Mouse (Mus musculus) limb, embryonic 11.5 days (tissue): ENCODE results near the gene Mrpl12. TPM values are rescaled to one million over a fixed set of nuclear protein-coding genes. Genes with fewer than 3 reads are reported as not detected.

Source experiments
- ATAC-seq: fragments of 200-750 bp; cut with Nextera tagmentation; 2 replicates; pipeline ENCODE4 v1.8.0; 2017; ENCODE audit warnings: low read depth; ENCODE audit not compliant: insufficient number of reproducible peaks, low FRiP score, low TSS enrichment
- DNase-seq: peaks from one replicate; pipeline ENCODE4 v3.0.0-alpha.2; 2015; ENCODE audit warnings: low spot score
- H3K27ac ChIP-seq: fragments of 300-500 bp; sonication (generic); replicated peaks from 2 replicates; pipeline ENCODE4 v1.5.1; 2014; ENCODE audit warnings: low read depth, mild to moderate bottlenecking, low read length
- H3K27me3 ChIP-seq: fragments of 300-500 bp; sonication (generic); 2 replicates; pipeline ENCODE4 v1.6.1; 2014; ENCODE audit warnings: mild to moderate bottlenecking, low read length, mixed read lengths; ENCODE audit not compliant: control insufficient read depth, insufficient read depth
- H3K36me3 ChIP-seq: fragments of 300-500 bp; sonication (generic); 2 replicates; pipeline ENCODE4 v1.6.1; 2014; ENCODE audit warnings: mild to moderate bottlenecking, low read length, moderate library complexity, mixed read lengths; ENCODE audit not compliant: control insufficient read depth, insufficient read depth
- H3K4me1 ChIP-seq: fragments of 300-500 bp; sonication (generic); 2 replicates; pipeline ENCODE4 v1.6.1; 2014; ENCODE audit warnings: low read length, mixed read lengths; ENCODE audit not compliant: control insufficient read depth, insufficient read depth
- H3K4me2 ChIP-seq: fragments of 300-500 bp; sonication (generic); 2 replicates; pipeline ENCODE4 v1.6.1; 2014; ENCODE audit warnings: low read depth, mild to moderate bottlenecking, moderate library complexity; ENCODE audit not compliant: severe bottlenecking
- H3K4me3 ChIP-seq: fragments of 300-500 bp; sonication (generic); 2 replicates; pipeline ENCODE4 v1.5.1; 2014; ENCODE audit warnings: low read depth, low read length
- H3K9ac ChIP-seq: fragments of 300-500 bp; sonication (generic); 2 replicates; pipeline ENCODE4 v1.6.1; 2014; ENCODE audit warnings: mild to moderate bottlenecking, low read length
- H3K9me3 ChIP-seq: fragments of 300-500 bp; sonication (generic); 2 replicates; pipeline ENCODE4 v1.6.1; 2016; ENCODE audit warnings: low read length; ENCODE audit not compliant: control insufficient read depth
- WGBS: fragments of 180-500 bp; shearing (Covaris S2); extraction: QIAGEN DNeasy Blood & Tissue Kit; methylation state at CpG from one replicate; pipeline ENCODE4 v1.1.7; 2014; 5-methylcytosine and 5-hydroxymethylcytosine counted together
- polyA plus RNA-seq: library from polyadenylated mRNA; unstranded; fragments of >200 nt; fragmentation: Nextera tagmentation; extraction: Ambion mirVana; gene quantifications from 2 replicates; pipeline ENCODE4 v1.2.1, GENCODE M21; 2014

Gene Mrpl12
- polyA plus RNA-seq, 1 experiment from 2014 or later = 177 TPM

GRCm38 (mm10) chr11:120489054-120489761, 4.8 kb downstream of the Mrpl12 start:
- peak; percentile 75 for DNase-seq
- no peak; the same call in 1 of the 2 replicates for ATAC-seq
- Histone ChIP-seq H3K36me3 (peaks cover 15% of the 10 kb centered on the region), H3K4me1 (peaks cover 27% of the 10 kb centered on the region), H3K9ac (no peak overlapping the region), H3K4me3 (no peak overlapping the region), H3K27me3 (no peaks in the 10 kb centered on the region), H3K9me3 (no peaks in the 10 kb centered on the region), H3K4me2 (no peak overlapping the region), H3K27ac (no peak overlapping the region)
- WGBS = 59% methylated on average over 4 of the region's 4 CpGs

DNA sequence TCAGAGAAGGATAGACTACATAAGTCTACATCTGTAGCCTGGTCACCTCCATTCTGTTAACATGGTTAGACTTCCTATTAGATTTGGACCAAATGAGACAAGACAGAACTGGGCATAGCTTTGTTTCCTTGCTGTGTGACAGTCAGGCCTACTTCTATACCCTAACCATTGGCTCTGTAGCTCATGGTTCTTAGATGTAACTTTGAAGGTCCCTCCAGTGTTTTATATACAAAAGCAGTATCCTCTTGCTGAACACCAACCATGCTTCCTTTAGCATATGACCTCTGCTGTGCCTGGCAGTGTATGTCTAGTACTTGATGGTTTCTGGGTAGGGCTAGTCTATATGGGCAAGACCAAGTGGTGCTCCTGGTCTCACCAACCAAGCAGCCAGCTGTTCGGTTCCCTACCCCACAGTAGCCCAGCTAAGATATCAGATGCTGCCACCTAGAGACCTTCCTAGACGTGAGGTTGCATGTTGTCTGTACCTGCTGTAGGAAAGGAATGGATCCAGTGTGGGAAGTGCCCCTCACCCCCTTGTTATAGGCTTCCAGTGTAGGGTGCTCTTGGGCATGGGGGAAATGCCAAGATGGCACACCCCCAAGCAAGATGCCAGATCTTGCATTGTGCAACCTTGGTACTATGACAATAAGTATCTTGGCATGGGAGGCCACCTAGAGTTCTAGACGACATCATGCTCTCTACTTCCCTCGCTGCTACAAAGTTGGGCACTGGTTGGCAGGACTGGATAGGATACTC, 6.1 kb downstream of the Mrpl12 start:
- H3K27ac ChIP-seq = no peak overlapping the region
- no peaks in the 10 kb centered on the region for H3K27me3 ChIP-seq
- ATAC-seq (no peak), DNase-seq (no peak)
- no peak overlapping the region for H3K4me3 ChIP-seq
- peak overlapping the region; percentile 92; the same call in 1 of the 2 replicates for H3K4me2 ChIP-seq
- no peak overlapping the region; the same call in 1 of the 2 replicates for H3K9ac ChIP-seq
- peaks cover 23% of the 10 kb centered on the region for H3K4me1 ChIP-seq
- H3K36me3 ChIP-seq = peaks cover 21% of the 10 kb centered on the region
- H3K9me3 ChIP-seq = no peaks in the 10 kb centered on the region
- WGBS = 36% methylated on average over 4 of the region's 4 CpGs

DNA sequence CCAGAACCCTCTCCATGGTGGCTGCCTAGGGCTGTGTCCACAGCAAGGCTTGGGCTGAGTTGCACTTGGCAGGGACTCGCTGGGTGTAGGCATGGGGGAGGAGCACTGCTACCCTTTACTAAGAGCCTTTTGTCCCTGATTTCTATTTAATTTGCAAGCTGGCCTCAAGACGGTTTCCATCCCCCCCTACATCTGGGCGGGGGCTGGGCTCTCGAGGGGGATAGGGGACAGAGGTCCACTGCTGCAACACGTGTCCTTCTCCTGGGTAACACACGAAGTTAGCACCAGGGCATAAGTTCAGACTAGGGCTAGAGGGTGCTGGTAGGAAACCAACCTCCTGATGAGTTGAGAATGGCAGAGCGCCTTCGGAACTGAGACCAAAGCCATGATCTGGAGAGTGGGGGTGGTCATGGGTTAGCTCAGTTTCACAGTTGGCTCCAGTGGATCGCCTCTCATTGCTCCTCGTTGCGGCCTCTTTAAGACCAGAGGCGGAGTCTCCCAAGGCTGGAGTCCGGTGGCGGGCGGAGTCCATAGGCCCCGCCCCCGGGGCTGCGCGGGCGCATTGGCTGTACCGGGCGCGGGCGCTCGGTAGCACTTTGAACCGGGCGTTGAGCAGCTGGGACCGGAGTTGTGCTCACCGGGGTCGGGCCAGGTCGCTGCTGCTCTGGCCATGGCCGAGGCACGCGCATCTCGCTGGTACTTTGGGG, 7.1 kb downstream of the Mrpl12 start, which contains the start of gene Slc25a10:
Gene Slc25a10 (plus strand): TSS at position 524 of the 707 bp plus-strand sequence.
- WGBS = under 1% methylated on average over 33 of the region's 35 CpGs
- peaks cover 20% of the 10 kb centered on the region for H3K4me1 ChIP-seq
- H3K4me2 ChIP-seq = peak within 1 kb of the TSS; percentile 92
- DNase-seq = peak; percentile 89
- H3K27me3 ChIP-seq = no peaks in the 10 kb centered on the region
- ATAC-seq = peak; percentile 85
- peak within 1 kb of the TSS; percentile 80 for H3K27ac ChIP-seq
- peaks cover 28% of the 10 kb centered on the region for H3K36me3 ChIP-seq
- H3K9ac ChIP-seq = peak within 1 kb of the TSS; percentile 81
- H3K9me3 ChIP-seq = no peaks in the 10 kb centered on the region
- H3K4me3 ChIP-seq = peak within 1 kb of the TSS; percentile 96

DNA sequence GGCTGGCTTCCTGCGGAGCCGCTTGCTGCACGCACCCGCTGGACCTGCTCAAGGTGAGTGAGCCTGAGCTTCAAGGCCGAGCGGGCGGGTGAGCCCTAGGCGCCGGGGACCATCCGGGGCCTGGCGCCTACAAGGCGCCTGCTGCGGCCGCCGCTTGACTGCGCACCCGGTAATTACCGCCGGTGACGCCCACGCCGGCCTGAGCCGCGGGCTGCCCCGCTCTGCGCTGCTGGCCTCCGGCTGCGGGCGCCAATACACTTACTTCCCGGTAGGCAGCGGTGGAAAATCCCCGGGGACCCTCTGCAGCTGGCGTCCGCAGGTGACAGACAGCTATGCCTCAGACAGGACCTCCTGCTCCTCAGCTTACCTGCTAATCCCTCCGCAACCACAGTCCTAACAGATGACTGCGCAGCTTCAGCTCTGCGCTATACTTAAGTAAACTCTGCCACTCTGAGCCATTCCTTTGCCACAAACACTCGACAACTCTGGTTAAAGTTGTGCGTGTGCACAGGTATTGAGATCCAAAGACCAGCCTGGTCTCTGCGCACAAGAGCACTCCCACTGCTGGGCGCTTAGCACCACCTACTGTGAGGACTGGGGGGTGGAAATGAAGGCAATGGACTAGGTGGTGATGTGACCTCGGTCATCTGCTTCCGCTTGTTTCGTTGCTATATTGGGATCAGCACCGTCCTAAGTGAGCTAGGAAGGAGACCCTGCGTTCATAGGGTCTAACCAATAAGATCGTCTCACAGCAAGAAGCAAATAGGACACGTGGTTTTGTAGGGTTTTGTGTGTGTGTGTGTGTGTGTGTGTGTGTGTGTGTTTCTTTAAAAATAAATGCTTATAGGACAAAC, 7.8 kb downstream of the Mrpl12 start:
- DNase-seq = peak; percentile 61
- Histone ChIP-seq H3K36me3 (peaks cover 29% of the 10 kb centered on the region), H3K4me1 (peaks cover 20% of the 10 kb centered on the region), H3K4me3 (peak overlapping the region; percentile 96), H3K9ac (peak overlapping the region; percentile 81), H3K4me2 (peak overlapping the region; percentile 92), H3K27ac (peak overlapping the region; percentile 80), H3K9me3 (no peaks in the 10 kb centered on the region), H3K27me3 (no peaks in the 10 kb centered on the region)
- ATAC-seq = peak; percentile 40
- 0% methylated on average over 48 of the region's 48 CpGs for WGBS

- peaks cover 20% of the 10 kb centered on the region for H3K4me1 ChIP-seq
- 28% methylated on average over 3 of the region's 3 CpGs for WGBS
- peaks cover 25% of the 10 kb centered on the region; the same call in 1 of the 2 replicates for H3K36me3 ChIP-seq
- peak overlapping the region; percentile 81 for H3K9ac ChIP-seq
- ATAC-seq = no peak
- peak overlapping the region; percentile 96 for H3K4me3 ChIP-seq
- peak overlapping the region; percentile 92 for H3K4me2 ChIP-seq
- H3K9me3 ChIP-seq = no peaks in the 10 kb centered on the region
- peak; percentile 44 for DNase-seq
- H3K27ac ChIP-seq = no peak overlapping the region
- H3K27me3 ChIP-seq = no peaks in the 10 kb centered on the region
Measured at GRCm38 (mm10) chr11:120492878-120493203, 8.4 kb downstream of the Mrpl12 start.

- ATAC-seq (no peak), DNase-seq (no peak)
- Histone ChIP-seq H3K27ac (no peak overlapping the region), H3K9ac (peak overlapping the region; percentile 81; the same call in 1 of the 2 replicates), H3K4me2 (peak overlapping the region; percentile 92), H3K4me3 (peak overlapping the region; percentile 96; the same call in 1 of the 2 replicates), H3K4me1 (peaks cover 20% of the 10 kb centered on the region), H3K9me3 (no peaks in the 10 kb centered on the region), H3K36me3 (peaks cover 25% of the 10 kb centered on the region; the same call in 1 of the 2 replicates), H3K27me3 (no peaks in the 10 kb centered on the region)
- 64% methylated on average over 3 of the region's 3 CpGs for WGBS
Measured at GRCm38 (mm10) chr11:120493351-120493750, 8.9 kb downstream of the Mrpl12 start.

DNA sequence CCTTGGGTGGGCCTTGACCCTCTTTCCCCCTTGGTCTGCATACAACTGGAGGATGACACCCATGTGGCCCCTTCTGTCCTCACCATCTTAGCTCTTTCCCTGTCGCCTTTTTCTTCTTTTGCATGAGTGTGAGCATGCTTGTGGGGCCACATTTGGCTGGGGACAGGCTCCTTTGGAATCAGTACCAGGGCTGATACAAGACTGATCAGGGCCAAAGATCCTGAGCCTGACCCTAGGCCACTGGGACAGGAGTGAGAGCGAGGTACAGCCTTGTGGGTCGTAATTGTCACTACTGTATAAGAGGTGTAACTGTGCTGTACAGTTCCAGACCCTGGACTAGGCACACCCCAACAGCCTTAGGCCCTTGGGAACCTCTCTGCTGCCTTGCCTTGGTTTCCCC, 9.5 kb downstream of the Mrpl12 start:
- ATAC-seq (no peak), DNase-seq (no peak)
- Histone ChIP-seq H3K36me3 (peaks cover 27% of the 10 kb centered on the region; the same call in 1 of the 2 replicates), H3K27me3 (no peaks in the 10 kb centered on the region), H3K9ac (no peak overlapping the region), H3K4me1 (peaks cover 20% of the 10 kb centered on the region), H3K4me3 (no peak overlapping the region), H3K4me2 (no peak overlapping the region), H3K27ac (no peak overlapping the region), H3K9me3 (no peaks in the 10 kb centered on the region)
- 85% methylated on average over 3 of the region's 3 CpGs for WGBS
